Mouse (Mus musculus) heart, adult 2 months (tissue): ENCODE measurements around the gene Itch.

Experiments used
- CTCF ChIP-seq: fragments of 200-600 bp; IDR thresholded peaks from 2 replicates; pipeline ENCODE4 v1.8.1; 2022; ENCODE audit warnings: antibody characterized with exemption, mild to moderate bottlenecking, moderate library complexity
- EP300 ChIP-seq: fragments of 200-500 bp; IDR thresholded peaks from 2 replicates; pipeline ENCODE4 v1.6.1; 2011; ENCODE audit warnings: low read depth, low read length, control low read depth; ENCODE audit not compliant: insufficient read depth
- POLR2A ChIP-seq: fragments of 200-500 bp; IDR thresholded peaks from 2 replicates; pipeline ENCODE4 v1.6.1; 2011; ENCODE audit warnings: mild to moderate bottlenecking, low read depth, low read length, control low read depth; ENCODE audit not compliant: insufficient read depth

GRCm38 (mm10) chr2:155091743-155092075 lies 41.6 kb upstream of the Itch start:
- no peak for TF ChIP-seq CTCF
- TF ChIP-seq POLR2A: no peak
- TF ChIP-seq EP300: no peak
